Mouse (Mus musculus) liver, embryonic 16.5 days (tissue): Measurements from ENCODE around the gene Sept6. TPM values are rescaled to one million over a fixed set of nuclear protein-coding genes. Genes with fewer than 3 reads are reported as not detected.

Source experiments
- ATAC-seq: fragments of 200-750 bp; cut with Nextera tagmentation; 2 replicates; pipeline ENCODE4 v1.8.0; 2017; ENCODE audit warnings: low read depth, mild to moderate bottlenecking, moderate number of reproducible peaks, moderate library complexity
- H3K27ac ChIP-seq: fragments of 300-500 bp; sonication (generic); 2 replicates; pipeline ENCODE4 v1.5.1; 2014; ENCODE audit warnings: mild to moderate bottlenecking, low read length
- H3K27me3 ChIP-seq: fragments of 300-500 bp; sonication (generic); 2 replicates; pipeline ENCODE4 v1.6.1; 2014; ENCODE audit warnings: low read depth, low read length, mixed read lengths; ENCODE audit not compliant: control insufficient read depth, insufficient read depth
- H3K36me3 ChIP-seq: fragments of 300-500 bp; sonication (generic); 2 replicates; pipeline ENCODE4 v1.6.1; 2014; ENCODE audit warnings: mild to moderate bottlenecking; ENCODE audit not compliant: control insufficient read depth, insufficient read depth
- H3K4me1 ChIP-seq: fragments of 300-500 bp; sonication (generic); 2 replicates; pipeline ENCODE4 v1.6.1; 2014; ENCODE audit warnings: low read depth, low read length, mixed read lengths; ENCODE audit not compliant: control insufficient read depth
- H3K4me2 ChIP-seq: fragments of 300-500 bp; sonication (generic); 2 replicates; pipeline ENCODE4 v1.6.1; 2014; ENCODE audit warnings: low read depth, low read length, mixed read lengths
- H3K4me3 ChIP-seq: fragments of 300-500 bp; sonication (generic); 2 replicates; pipeline ENCODE4 v1.5.1; 2014; ENCODE audit warnings: low read depth, mild to moderate bottlenecking, low read length
- H3K9ac ChIP-seq: fragments of 300-500 bp; sonication (generic); 2 replicates; pipeline ENCODE4 v1.6.1; 2014; ENCODE audit warnings: low read depth, low read length
- H3K9me3 ChIP-seq: fragments of 300-500 bp; sonication (generic); replicated peaks from 2 replicates; pipeline ENCODE4 v1.6.1; 2016; ENCODE audit warnings: low read length; ENCODE audit not compliant: control insufficient read depth
- WGBS: fragments of 180-500 bp; shearing (Covaris S2); extraction: QIAGEN DNeasy Blood & Tissue Kit; methylation state at CpG from one replicate; pipeline ENCODE4 v1.1.7; 2014; ENCODE audit not compliant: insufficient replicate concordance; 5-methylcytosine and 5-hydroxymethylcytosine counted together
- polyA plus RNA-seq: library from polyadenylated mRNA; unstranded; fragments of >200 nt; fragmentation: Nextera tagmentation; extraction: Ambion mirVana; gene quantifications from 2 replicates; pipeline ENCODE4 v1.2.1, GENCODE M21; 2015

Sept6 gene
- polyA plus RNA-seq = 4.0 and 4.3 TPM in 2 replicates

- Histone ChIP-seq H3K4me1 (no peaks in the 10 kb centered on the region; the same call in 1 of the 2 replicates), H3K9ac (no peak within 1 kb of the TSS), H3K4me2 (no peak within 1 kb of the TSS), H3K9me3 (no peaks in the 10 kb centered on the region), H3K36me3 (no peaks in the 10 kb centered on the region), H3K27me3 (no peaks in the 10 kb centered on the region), H3K27ac (no peak within 1 kb of the TSS), H3K4me3 (no peak within 1 kb of the TSS)
- 29% methylated on average over 2 of the region's 2 CpGs for WGBS
- no peak for ATAC-seq
Measured at GRCm38 (mm10) chrX:36991694-36992093, at the start of gene Sept6. Gene Sept6 (minus strand): TSS chrX:36991794.

DNA sequence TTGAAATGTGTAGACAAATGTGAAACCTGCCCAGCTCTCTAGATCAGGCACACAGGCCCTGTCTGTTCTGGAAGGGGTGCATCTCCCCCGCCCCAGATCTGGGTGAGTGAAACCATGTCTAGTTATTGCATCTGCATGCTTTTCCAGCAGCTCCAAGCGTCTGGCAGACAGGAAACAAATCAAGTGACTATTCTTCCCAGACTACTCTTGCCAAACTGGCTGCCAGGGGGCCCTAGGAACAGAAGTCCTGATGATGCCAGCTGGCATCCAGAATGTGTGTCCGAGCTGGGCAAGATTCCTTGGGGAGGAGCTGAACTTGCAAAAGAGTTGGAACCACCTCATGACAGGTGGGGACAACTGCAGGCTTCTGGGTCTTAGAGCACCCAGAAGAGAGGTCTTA, 36.8 kb upstream of the Sept6 start:
- 38% methylated on average over 3 of the region's 3 CpGs for WGBS
- no peaks in the 10 kb centered on the region for H3K36me3 ChIP-seq
- no peaks in the 10 kb centered on the region for H3K27me3 ChIP-seq
- no peak overlapping the region for H3K4me3 ChIP-seq
- no peak overlapping the region for H3K27ac ChIP-seq
- H3K9ac ChIP-seq = no peak overlapping the region
- H3K4me2 ChIP-seq = no peak overlapping the region
- no peak for ATAC-seq
- H3K9me3 ChIP-seq = no peaks in the 10 kb centered on the region
- H3K4me1 ChIP-seq = no peaks in the 10 kb centered on the region

- no peak for ATAC-seq
- H3K9ac ChIP-seq = no peak overlapping the region
- H3K9me3 ChIP-seq = no peaks in the 10 kb centered on the region
- H3K4me1 ChIP-seq = no peaks in the 10 kb centered on the region
- no peaks in the 10 kb centered on the region for H3K27me3 ChIP-seq
- 55% methylated on average over 10 of the region's 10 CpGs for WGBS
- H3K27ac ChIP-seq = no peak overlapping the region
- no peaks in the 10 kb centered on the region for H3K36me3 ChIP-seq
- H3K4me3 ChIP-seq = no peak overlapping the region
- H3K4me2 ChIP-seq = no peak overlapping the region
Measured at GRCm38 (mm10) chrX:37023652-37024309, 32.2 kb upstream of the Sept6 start.

DNA sequence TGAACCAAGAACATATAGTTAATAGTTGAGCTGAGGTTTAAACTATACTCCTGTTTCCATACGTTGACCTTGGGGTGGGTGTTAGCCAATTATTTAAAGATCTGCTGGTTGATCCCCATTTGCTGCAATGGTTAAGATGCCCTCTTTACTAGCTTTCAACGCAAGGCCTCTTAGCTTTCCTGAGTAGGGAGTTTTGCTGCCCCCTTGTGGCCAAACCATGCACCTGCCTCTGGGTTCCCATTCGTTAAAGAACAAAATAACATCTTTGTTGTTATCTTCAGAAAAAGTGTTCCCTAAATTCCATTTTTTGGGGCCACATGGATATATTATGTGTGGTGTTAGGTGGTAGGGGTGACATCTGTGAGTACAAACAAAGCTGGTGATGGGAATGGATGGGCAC, 31.1 kb upstream of the Sept6 start:
- WGBS = 12% methylated on average over 3 of the region's 3 CpGs
- Histone ChIP-seq H3K4me2 (no peak overlapping the region), H3K4me1 (no peaks in the 10 kb centered on the region), H3K27ac (no peak overlapping the region), H3K36me3 (no peaks in the 10 kb centered on the region), H3K9ac (no peak overlapping the region), H3K27me3 (no peaks in the 10 kb centered on the region), H3K4me3 (no peak overlapping the region), H3K9me3 (no peaks in the 10 kb centered on the region)
- no peak for ATAC-seq

- H3K27me3 ChIP-seq = no peaks in the 10 kb centered on the region
- no peak overlapping the region for H3K4me2 ChIP-seq
- no peak overlapping the region for H3K9ac ChIP-seq
- H3K4me1 ChIP-seq = no peaks in the 10 kb centered on the region
- ATAC-seq = no peak
- no peak overlapping the region for H3K27ac ChIP-seq
- no peaks in the 10 kb centered on the region for H3K9me3 ChIP-seq
- no peak overlapping the region for H3K4me3 ChIP-seq
- WGBS = 44% methylated on average over 3 of the region's 3 CpGs
- H3K36me3 ChIP-seq = no peaks in the 10 kb centered on the region
Measured at GRCm38 (mm10) chrX:37019045-37019444, 27.5 kb upstream of the Sept6 start.

- H3K27me3 ChIP-seq = no peaks in the 10 kb centered on the region
- 63% methylated on average over 9 of the region's 9 CpGs for WGBS
- H3K4me3 ChIP-seq = no peak overlapping the region
- no peak overlapping the region for H3K9ac ChIP-seq
- no peaks in the 10 kb centered on the region for H3K36me3 ChIP-seq
- ATAC-seq = no peak
- no peaks in the 10 kb centered on the region for H3K4me1 ChIP-seq
- no peaks in the 10 kb centered on the region for H3K9me3 ChIP-seq
- H3K4me2 ChIP-seq = no peak overlapping the region
- no peak overlapping the region for H3K27ac ChIP-seq
Measured at GRCm38 (mm10) chrX:37018150-37018654, 26.6 kb upstream of the Sept6 start.

DNA sequence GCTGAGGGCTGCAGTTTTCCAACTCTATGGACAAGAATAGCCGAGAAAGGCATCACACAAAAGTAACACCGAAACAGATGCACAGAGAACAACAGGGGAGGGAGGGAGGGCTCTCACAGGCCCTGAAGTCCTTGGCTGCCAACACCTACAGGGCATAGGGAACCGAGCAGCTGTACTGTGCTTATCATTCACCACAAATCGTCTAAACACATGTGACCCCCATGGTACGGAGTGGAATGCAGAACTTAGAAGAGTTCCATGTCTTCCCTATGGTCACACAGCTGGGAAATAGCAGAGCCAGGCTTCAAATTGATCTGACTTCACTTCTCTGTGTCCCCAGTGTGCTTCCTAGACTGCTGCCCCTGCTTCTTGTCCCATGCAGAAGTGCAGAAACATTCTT, 22.3 kb upstream of the Sept6 start:
- H3K4me1 ChIP-seq = no peaks in the 10 kb centered on the region
- no peak overlapping the region for H3K9ac ChIP-seq
- H3K27me3 ChIP-seq = no peaks in the 10 kb centered on the region
- H3K4me3 ChIP-seq = no peak overlapping the region
- no peak for ATAC-seq
- no peak overlapping the region for H3K27ac ChIP-seq
- H3K36me3 ChIP-seq = no peaks in the 10 kb centered on the region
- no peaks in the 10 kb centered on the region for H3K9me3 ChIP-seq
- WGBS = 46% methylated on average over 5 of the region's 5 CpGs
- no peak overlapping the region for H3K4me2 ChIP-seq

- 35% methylated on average over 4 of the region's 4 CpGs for WGBS
- Histone ChIP-seq H3K4me3 (no peak overlapping the region), H3K4me1 (no peaks in the 10 kb centered on the region; the same call in 1 of the 2 replicates), H3K27ac (no peak overlapping the region), H3K9me3 (no peaks in the 10 kb centered on the region), H3K27me3 (no peaks in the 10 kb centered on the region), H3K9ac (no peak overlapping the region), H3K4me2 (no peak overlapping the region), H3K36me3 (no peaks in the 10 kb centered on the region)
- no peak for ATAC-seq
Measured at GRCm38 (mm10) chrX:36991039-36991438, 555 bp downstream of the Sept6 start.

DNA sequence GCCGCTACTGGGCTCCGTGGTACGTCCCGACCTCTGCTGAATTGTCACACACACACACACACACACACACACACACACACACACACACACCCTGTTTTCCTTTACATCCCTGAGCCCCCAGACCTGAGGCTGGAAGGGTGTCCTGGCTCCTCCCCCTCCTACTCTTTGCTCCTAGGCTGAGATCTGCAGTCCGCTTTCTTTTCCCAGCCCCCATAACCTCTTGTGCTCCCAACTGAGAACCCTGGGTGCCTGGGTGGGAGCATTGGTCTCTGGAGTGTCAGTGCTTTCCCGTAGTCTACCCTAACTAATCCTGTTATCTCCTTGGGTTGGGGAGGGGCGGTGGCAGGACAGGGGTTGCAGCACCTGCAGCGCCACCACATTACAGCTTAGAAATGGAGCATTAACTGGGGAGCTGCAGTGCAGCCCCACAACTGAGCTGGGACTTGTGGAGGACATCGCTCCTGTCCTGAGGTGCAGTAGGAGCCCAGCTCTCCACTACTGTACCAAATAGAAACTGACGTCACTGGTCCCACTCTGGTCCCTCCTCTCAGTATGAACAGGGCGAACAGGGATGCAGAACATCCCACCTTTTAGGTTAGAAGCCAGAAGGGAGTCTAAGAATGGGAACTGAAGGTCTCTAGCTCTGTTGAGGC, 1.7 kb downstream of the Sept6 start:
- Histone ChIP-seq H3K27me3 (no peaks in the 10 kb centered on the region), H3K27ac (no peak overlapping the region), H3K4me3 (peak overlapping the region; percentile 66), H3K9me3 (no peaks in the 10 kb centered on the region), H3K4me1 (no peaks in the 10 kb centered on the region; the same call in 1 of the 2 replicates), H3K36me3 (no peaks in the 10 kb centered on the region), H3K4me2 (peak overlapping the region; percentile 65), H3K9ac (no peak overlapping the region)
- ATAC-seq = no peak
- 18% methylated on average over 11 of the region's 11 CpGs for WGBS
